Mouse (Mus musculus) small intestine, adult 10 weeks (tissue): ENCODE data around the gene Tardbp. TPM values are rescaled to one million over a fixed set of nuclear protein-coding genes. Genes with fewer than 3 reads are reported as not detected.

Experiments used
- polyA plus RNA-seq: library from polyadenylated mRNA; stranded (reverse); fragments of 350-450 nt; fragmentation: Illumina TruSeq; extraction: RNeasy Lipid Tissue Mini Kit (QIAGEN cat#74804); gene quantifications from one replicate; pipeline ENCODE4 v1.2.3, GENCODE M21; 2014; ENCODE audit warnings: low replicate concordance

Gene Tardbp
- polyA plus RNA-seq, result 835 TPM

GRCm38 (mm10) chr4:148626623-148627185 lies at the start of gene Tardbp:
TSS of gene Tardbp (minus strand) at chr4:148627019.

GRCm38 (mm10) chr4:148643291-148644156 lies 16.7 kb upstream of the Tardbp start, which contains the start of gene Gm572:
TSS of gene Gm572 (plus strand) at chr4:148643317.

GRCm38 (mm10) chr4:148602357-148603120 lies 24.3 kb downstream of the Tardbp start, which contains the start of gene Masp2:
TSS of gene Masp2 (plus strand) at chr4:148602554.

GRCm38 (mm10) chr4:148591171-148591630 lies 35.6 kb downstream of the Tardbp start, which contains the start of gene Srm:
TSS of gene Srm (plus strand) at chr4:148591503.

Other genes with a start within 250 kb of the Tardbp start
- 2.0 TPM for gene Ubiad1, start 182.2 kb downstream of the Tardbp start, polyA plus RNA-seq
- gene Mtor, start 178.4 kb downstream of the Tardbp start, polyA plus RNA-seq, result 3.1 TPM
- not detected for gene Angptl7, start 126.6 kb downstream of the Tardbp start, polyA plus RNA-seq
- gene Exosc10, start 68.6 kb downstream of the Tardbp start, polyA plus RNA-seq, result 2.7 TPM
- not detected for gene Srm, start 35.5 kb downstream of the Tardbp start, polyA plus RNA-seq
- not detected for gene Masp2, start 24.5 kb downstream of the Tardbp start, polyA plus RNA-seq
- not detected for gene Gm572, start 16.3 kb upstream of the Tardbp start, polyA plus RNA-seq
- gene Casz1, start 177.4 kb upstream of the Tardbp start, polyA plus RNA-seq, result 12.6 TPM